Mouse (Mus musculus): ENCODE results near the gene Grin2b.

The Grin2b gene

DNA sequence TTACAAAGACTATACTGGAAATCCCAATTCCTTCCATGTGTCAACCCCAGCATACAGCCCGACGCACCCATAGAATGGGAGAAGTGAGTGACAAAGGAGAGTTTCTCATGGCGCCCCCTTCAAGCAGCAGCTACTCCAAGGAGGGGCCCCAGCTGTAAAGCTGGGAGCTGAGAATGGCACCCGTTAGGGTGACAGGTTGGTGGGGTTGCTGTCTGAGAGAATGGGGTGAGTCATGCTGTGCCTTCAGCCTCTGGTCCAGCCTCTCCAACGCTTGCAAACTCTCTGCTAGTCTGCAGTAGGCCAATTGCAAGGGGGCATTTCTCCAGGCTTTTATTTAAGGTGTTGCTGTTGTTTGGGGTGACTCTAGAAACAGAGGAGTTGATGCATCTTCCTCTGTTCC is 73.1 kb downstream of the Grin2b start:
- DNase-seq (ENCODE audit: low spot score), result no peak

DNA sequence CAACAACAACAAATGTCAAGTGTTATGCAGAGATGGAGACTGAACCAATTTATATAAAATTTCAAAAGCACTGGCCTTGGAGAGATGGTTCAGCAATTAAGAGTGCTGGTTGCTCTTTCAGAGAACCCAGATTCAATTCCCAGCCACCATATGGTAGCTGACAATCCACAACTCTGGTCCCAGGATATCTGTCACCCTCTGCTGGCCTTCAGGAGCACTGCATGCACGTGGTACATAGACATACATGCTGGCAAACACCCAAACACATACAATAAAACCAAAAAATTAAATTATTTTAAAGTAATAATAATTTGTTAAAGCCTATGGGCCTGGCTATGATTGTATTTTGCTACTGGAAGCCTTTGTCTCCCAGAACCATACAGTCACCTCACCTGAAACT is 77.0 kb downstream of the Grin2b start:
- no peak for DNase-seq (ENCODE audit: low spot score)

- DNase-seq (ENCODE audit: low spot score), result no peak
These were observed 93.1 kb downstream of the Grin2b start for GRCm38 (mm10) chr6:136079991-136080734.

DNA sequence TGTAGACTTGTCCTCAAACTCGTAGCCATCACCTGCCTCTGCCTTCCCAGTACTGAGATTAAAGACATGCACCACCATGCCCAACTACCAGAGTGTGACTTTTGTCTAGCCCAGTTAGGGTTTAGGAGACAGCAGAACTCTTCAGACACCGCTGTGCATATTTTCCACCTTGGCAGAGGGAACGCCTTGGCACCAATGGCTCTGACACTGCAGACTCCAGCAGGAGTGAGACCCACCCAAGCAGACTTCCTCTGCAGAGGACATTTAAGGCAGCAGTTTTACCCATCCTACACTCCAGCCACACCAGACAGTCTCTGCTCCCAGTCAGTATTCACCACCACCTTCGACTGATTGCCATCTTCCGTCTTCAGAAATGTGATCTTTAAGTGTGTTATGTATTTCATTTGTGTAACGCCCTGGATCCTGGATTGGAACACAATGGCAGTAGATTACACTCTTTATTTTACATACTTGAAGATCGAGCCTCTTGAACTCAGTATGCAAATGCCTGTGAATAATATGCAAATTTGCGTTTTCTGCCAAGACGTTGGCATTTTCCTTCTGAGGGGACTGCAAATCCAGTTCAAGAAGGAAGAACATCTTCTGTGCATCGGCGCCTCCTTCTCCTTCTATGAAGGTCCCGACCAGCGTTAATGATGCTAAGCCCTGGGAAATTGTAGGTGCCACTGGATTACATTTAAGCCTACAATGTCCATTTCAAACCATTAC is 100.8 kb downstream of the Grin2b start:
- DNase-seq (ENCODE audit: low spot score), result no peak

- DNase-seq (ENCODE audit: low spot score), result no peak
These were observed 103.2 kb downstream of the Grin2b start for GRCm38 (mm10) chr6:136070101-136070500.

DNA sequence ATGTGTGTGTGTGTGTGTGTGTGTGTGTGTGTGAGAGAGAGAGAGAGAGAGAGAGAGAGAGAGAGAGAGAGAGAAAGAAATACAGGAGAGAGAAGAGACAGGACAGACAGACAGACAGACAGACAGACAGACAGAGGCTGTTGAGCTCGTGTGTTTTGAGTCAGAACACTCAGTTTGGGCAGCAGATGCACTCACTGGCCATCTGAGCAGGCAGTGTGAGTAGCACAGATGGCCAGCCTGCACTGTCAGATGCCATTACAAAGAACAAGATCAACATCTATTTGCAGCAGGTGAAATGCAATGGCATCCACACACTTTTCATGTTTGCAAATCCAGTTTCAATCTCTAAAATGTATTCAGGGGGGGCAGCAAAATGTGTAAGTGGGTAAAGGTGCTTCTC is 120.0 kb downstream of the Grin2b start:
- no peak for DNase-seq (ENCODE audit: low spot score)

GRCm38 (mm10) chr6:136050346-136050745 is 123.0 kb downstream of the Grin2b start:
- DNase-seq (ENCODE audit: low spot score), result no peak

- DNase-seq (ENCODE audit: low spot score), result no peak
These were observed 125.2 kb downstream of the Grin2b start for GRCm38 (mm10) chr6:136048084-136048483.

- DNase-seq (ENCODE audit: low spot score), result no peak
These were observed 127.2 kb downstream of the Grin2b start for GRCm38 (mm10) chr6:136046091-136046490.

DNA sequence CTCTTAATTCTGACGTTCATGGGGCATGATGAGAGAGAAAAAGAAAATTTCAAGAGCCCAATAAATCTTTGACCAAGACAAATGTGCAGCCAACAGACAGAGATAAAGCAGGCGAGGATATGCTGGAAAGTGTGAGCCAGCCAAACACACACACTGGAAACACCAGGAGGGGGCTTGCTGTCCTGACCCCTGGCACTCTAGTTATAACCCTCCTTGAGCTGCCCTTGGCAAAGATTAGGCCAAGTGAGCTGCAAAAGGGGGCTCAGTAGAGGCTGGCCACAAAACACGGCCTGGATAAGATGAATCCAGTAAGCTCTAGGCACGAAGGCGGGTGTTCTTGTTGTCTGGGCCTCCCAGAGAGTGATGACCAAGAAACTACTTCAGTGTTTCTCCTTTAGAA is 128.8 kb downstream of the Grin2b start:
- DNase-seq (ENCODE audit: low spot score), result no peak

DNA sequence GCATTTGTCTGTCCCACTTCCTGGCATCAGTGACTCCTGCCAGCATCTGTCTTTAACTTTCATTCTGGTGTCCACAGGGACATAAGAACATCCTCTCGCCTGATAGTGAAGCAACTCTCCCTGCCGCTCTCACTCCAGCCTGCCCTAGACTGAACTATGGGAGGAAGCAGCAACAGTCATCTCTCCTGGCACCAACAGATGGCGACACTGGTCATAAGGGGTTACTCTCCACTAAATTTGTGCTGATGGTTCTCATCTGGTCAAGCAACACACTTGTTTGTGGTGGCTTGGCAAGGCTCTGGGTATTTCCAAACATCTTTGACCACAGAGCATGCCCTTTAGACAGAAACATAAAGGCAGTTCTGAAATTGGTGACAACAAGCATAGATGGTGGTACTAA is 130.9 kb downstream of the Grin2b start:
- no peak for DNase-seq (ENCODE audit: low spot score)

DNA sequence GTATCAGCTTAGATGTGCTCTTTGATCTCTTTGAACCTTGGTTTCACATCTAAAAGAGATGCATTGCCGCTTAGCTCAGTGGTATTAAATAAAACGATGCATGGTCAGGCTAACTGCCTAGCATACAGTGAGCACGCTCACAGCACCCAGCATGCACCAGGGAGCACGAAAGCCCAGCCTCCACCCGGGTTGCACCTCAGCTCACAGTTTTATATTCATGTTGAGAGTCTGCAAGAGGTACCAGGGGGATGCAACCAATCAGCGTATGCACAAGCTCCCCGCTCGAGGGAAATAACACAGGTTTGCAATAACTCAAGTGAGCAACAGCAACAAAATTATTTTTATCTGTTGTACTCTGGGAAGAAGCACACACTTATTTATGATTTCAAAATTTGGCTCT is 131.5 kb downstream of the Grin2b start:
- no peak for DNase-seq (ENCODE audit: low spot score)

DNA sequence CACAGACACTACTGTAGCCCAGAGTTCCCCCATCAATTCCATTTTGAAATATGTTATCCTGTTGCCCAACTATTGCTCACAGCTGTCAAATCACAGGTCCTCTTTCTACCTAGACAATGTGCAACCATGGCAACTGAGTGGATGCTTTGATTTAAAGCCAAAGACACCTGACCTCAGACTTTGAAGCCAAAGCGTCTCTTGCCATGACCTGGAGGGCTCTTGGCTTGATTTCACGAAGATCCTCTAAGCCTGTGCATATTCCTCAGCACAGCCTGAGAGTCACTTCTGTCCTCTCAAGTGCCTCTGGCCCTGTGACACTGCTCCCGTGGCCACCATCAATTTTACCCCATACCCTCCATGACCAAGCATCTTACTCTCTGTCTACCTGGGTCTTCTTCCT is 132.4 kb downstream of the Grin2b start:
- DNase-seq (ENCODE audit: low spot score), result no peak

GRCm38 (mm10) chr6:136029235-136029939 is 143.9 kb downstream of the Grin2b start:
- DNase-seq (ENCODE audit: low spot score), result no peak

DNA sequence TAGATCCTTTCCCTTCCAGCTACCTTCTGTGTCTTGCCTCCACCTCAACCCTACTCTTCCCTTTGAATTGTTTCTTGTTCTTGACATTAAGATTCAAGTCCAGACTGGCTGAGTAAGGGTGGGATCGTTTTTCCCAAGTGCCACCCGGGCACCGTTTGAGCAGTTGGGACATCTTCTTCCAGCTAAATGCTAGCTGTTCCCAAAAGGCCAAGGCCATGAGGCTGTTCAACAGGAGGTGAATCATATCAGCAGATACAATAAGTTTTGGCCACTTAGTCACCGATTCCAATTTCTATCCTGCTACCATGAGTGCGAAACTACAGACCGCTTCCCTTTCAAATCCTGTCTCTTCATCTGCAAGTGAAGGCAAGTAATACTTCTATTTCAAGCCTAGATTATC is 146.4 kb downstream of the Grin2b start:
- DNase-seq (ENCODE audit: low spot score), result no peak

DNA sequence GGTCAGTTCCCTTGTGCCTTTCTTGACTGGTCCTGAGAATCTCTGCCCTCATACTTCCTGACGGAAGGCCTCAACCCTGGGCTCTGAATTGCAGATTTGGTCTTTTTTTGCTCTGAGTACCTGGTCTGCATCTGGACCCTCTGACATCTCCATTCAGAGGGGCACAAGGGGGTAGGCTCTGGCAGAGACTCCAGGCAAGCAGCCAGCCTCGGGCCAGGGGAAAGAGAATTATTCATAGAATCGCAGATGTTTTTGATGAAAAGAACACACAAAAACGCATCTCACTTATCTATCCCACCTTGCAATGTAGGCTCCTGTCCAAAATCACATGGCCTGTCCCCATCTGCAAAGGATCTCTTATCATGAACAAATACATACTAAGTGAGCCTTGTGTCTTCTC is 147.5 kb downstream of the Grin2b start:
- no peak for DNase-seq (ENCODE audit: low spot score)

DNA sequence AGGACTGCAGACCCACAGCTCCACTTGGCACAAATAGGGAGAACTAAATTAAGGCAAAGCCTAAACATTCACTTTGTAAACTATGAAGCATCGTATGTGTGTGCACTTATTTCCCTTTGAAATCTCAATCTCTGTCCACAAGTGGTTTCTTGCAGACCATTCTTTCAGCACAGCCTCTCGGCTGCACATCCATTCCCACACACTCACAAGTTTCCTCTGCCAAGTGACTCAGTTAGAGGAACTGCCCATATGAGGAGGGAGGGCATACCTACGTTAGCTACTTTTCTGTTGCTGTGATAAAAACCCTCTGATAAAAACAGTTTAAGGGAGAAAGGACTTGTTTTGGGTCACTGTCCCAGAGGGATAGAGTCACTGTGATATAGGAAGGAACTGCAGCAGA is 152.9 kb downstream of the Grin2b start:
- DNase-seq (ENCODE audit: low spot score), result no peak

- no peak for DNase-seq (ENCODE audit: low spot score)
These were observed 154.3 kb downstream of the Grin2b start for GRCm38 (mm10) chr6:136018962-136019361.

DNA sequence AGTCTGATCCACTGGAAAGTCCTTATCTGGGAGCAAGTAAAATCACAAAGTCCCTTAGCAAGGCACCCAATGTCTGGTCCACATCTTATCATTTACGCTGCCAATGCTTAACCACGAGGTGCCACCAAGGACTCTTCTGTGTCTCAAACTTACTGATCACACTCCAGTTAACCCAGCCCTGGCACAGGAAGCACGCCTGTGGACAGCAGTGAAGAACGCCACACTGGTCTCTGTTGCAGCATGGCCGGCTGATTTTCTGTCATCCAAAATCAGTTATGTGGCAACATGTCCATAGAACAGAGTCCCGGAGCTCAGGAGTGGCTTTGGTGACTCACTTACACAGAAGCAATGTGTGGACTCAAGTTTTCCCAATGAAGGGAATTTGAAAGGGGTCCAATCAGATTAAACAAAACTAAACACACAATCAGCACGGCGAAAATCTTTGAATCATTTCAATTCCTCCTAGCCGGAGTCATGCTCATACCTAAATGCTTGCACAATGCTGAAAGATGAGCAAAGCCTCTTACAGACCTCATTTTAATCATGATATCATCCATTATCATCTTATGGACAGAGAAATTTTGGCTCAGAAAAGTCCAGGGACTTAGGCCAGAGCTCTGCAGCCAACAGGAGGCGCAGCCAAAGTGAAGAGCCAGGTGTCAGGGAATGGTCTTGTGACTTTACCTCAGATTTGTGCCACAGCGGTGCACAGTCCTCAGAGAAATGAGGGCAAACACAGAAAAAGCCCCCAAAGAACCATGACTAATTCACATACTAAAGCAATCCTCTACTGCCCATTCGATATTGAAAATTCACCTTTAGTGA is 159.5 kb downstream of the Grin2b start:
- no peak for DNase-seq (ENCODE audit: low spot score)

GRCm38 (mm10) chr6:136011533-136011932 is 161.8 kb downstream of the Grin2b start:
- no peak for DNase-seq (ENCODE audit: low spot score)

DNA sequence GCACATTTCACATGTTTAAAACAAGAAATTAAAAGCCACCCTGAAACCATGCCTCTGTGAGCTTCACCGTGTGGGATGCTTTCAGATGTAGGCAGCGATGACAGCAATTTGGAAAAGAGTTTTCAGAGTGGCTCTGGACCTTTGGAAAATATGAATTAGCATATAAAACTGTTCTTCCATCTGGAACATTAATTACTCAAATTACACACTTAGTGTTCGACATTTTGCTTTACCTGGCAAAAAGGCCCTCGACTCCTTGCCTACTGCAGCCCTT is 162.3 kb downstream of the Grin2b start:
- no peak for DNase-seq (ENCODE audit: low spot score)

- DNase-seq (ENCODE audit: low spot score), result no peak
These were observed 162.8 kb downstream of the Grin2b start for GRCm38 (mm10) chr6:136010290-136011037.

Measured in T-cell, adult 2 months (primary cell).